In the genomic region with DNA sequence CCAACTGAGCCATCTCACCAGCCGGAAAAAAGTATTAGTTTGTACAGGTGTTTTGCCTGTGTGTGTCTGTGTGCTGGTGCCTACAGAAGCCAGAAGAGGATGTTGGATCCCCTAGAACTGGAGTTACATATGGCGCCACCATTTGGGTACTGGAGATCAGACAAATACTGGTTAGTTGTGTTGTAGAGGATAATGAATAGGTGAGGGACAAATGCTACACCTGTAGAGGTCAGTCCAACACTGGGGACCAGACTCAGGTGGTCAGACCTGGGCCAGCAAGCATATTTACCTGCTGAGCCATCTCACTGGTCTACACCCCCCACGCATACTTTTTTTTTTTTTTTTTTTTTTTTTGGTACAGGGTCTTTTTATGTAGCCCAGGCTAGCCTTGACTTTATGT, we compare ENCODE assay signal across 21 mouse cellular contexts. TPM values are rescaled to one million over a fixed set of nuclear protein-coding genes. Genes with fewer than 3 reads are reported as not detected.
DNase-seq lines count a peak whose midpoint lies in the region; ATAC-seq lines count a peak whose summit lies in the region.
"Had no signal": no experiment of that assay in that cellular context is flagged by ENCODE, and none has a peak within 500 bp of the region (broad histone marks: within the 10 kb centered on the region; RNA-seq: fewer than 3 reads in every experiment).

No protein-coding gene starts in this region.

- 92% methylated on average over 3 of the region's 3 CpGs for WGBS in kidney, embryonic 15.5 days

- H3K9ac ChIP-seq in kidney, embryonic 15.5 days, result no peak overlapping the region
- H3K9ac ChIP-seq: hindbrain, embryonic 14.5 days; liver, embryonic 15.5 days; lung, embryonic 15.5 days; midbrain, embryonic 15.5 days; neural tube, embryonic 15.5 days had no signal

- peaks cover 64% of the 10 kb centered on the region for H3K36me3 ChIP-seq in kidney, embryonic 15.5 days

- H3K9me3 ChIP-seq in kidney, embryonic 15.5 days (replicated peaks), result no peaks in the 10 kb centered on the region
- H3K9me3 ChIP-seq: forebrain, embryonic 10.5 days; limb, embryonic 10.5 days; liver, embryonic 15.5 days; lung, embryonic 15.5 days; midbrain, embryonic 15.5 days; neural tube, embryonic 15.5 days had no signal

- peaks cover 36% of the 10 kb centered on the region for H3K4me1 ChIP-seq in kidney, embryonic 15.5 days

- no peak overlapping the region for H3K4me2 ChIP-seq in kidney, embryonic 15.5 days
- H3K4me2 ChIP-seq: hindbrain, embryonic 14.5 days; liver, embryonic 15.5 days; lung, embryonic 15.5 days; midbrain, embryonic 15.5 days; neural tube, embryonic 15.5 days had no signal

- no peak overlapping the region for H3K4me3 ChIP-seq in kidney, embryonic 15.5 days (replicated peaks)
- H3K4me3 ChIP-seq: forebrain, embryonic 10.5 days; heart, adult 2 months; left cerebral cortex, adult 2 months; limb, embryonic 10.5 days; liver, embryonic 15.5 days; lung, embryonic 15.5 days; midbrain, embryonic 15.5 days; neural tube, embryonic 15.5 days had no signal

- H3K27ac ChIP-seq in kidney, embryonic 15.5 days, result peak overlapping the region; percentile 42
- H3K27ac ChIP-seq: forebrain, embryonic 10.5 days; hindbrain, embryonic 14.5 days; left cerebral cortex, adult 2 months; limb, embryonic 10.5 days; neural tube, embryonic 15.5 days had no signal

- H3K27me3 ChIP-seq in kidney, embryonic 15.5 days, result no peaks in the 10 kb centered on the region
- H3K27me3 ChIP-seq: liver, embryonic 15.5 days; lung, embryonic 15.5 days; midbrain, embryonic 15.5 days; neural tube, embryonic 15.5 days had no signal

- no peak for DNase-seq in kidney, adult 9 months
- peak; percentile 36 for DNase-seq in A20 (ENCODE audit: low read depth, low spot score)
- peak; percentile 58 for DNase-seq in ES-CJ7 (ENCODE audit: low read depth, low spot score)
- peak; percentile 30 for DNase-seq in naive thymus-derived CD4-positive, alpha-beta T cell, adult 2 months (ENCODE audit: low read depth)
- no peak for DNase-seq in adrenal gland, adult (ENCODE audit: inconsistent age in 2 of 2, low spot score in 1 of 2)
- DNase-seq: adrenal gland, postnatal 36 days; gastrocnemius, postnatal 25 days; heart, postnatal 36 days; liver had no signal

- no peak for ATAC-seq in kidney, embryonic 15.5 days (replicated peaks; ENCODE audit: low FRiP score)
- ATAC-seq in CD4-positive, CD25-positive, alpha-beta regulatory T cell, adult 4 months, result no peak
- ATAC-seq: inflammation-experienced regulatory T-cells, adult 6 months; midbrain, embryonic 15.5 days had no signal

RNA-seq across cellular contexts. Expression of gene Srsf3, which starts 14.4 kb away (rescaled TPM):
- 605 and 671 TPM in 2 replicates for polyA plus RNA-seq in kidney, embryonic 15.5 days (2015; fragmentation: Nextera tagmentation; extraction: Ambion mirVana)
- polyA plus RNA-seq in CD4-positive, CD25-positive, alpha-beta regulatory T cell, adult 4 months (2017; shearing (Covaris generic)), result 100 to 1,000 TPM; 232 to 397 TPM

RNA-seq across cellular contexts. Expression of gene Stk38, which starts 39.1 kb away (rescaled TPM):
- polyA plus RNA-seq in kidney, embryonic 15.5 days (2015; fragmentation: Nextera tagmentation; extraction: Ambion mirVana), result 98.5 and 105 TPM in 2 replicates
- 100 to 1,000 TPM; 223 to 306 TPM for polyA plus RNA-seq in CD4-positive, CD25-positive, alpha-beta regulatory T cell, adult 4 months (2017; shearing (Covaris generic))

RNA-seq across cellular contexts. Expression of gene Cdkn1a, which starts 43.9 kb away (rescaled TPM):
- polyA plus RNA-seq in kidney, embryonic 15.5 days (2015; fragmentation: Nextera tagmentation; extraction: Ambion mirVana), result 62.2 and 79.3 TPM in 2 replicates
- polyA plus RNA-seq in CD4-positive, CD25-positive, alpha-beta regulatory T cell, adult 4 months (2017; shearing (Covaris generic)), result 1 to 10 TPM; 2.5 to 4.6 TPM

Comparison
In these comparisons a context has a peak if more than half of its experiments do, and no peak if none do; other contexts are left out.
1. DNase-seq: peak in A20 (single experiment), ES-CJ7 (single experiment) and naive thymus-derived CD4-positive, alpha-beta T cell, adult 2 months (single experiment); none in kidney, adult 9 months (single experiment) and adrenal gland, adult (0 of 2).
2. RNA of gene Cdkn1a, which starts 43.9 kb away (polyA plus RNA-seq): 62.2 to 79.3 TPM in kidney, embryonic 15.5 days; 2.5 to 4.6 TPM in CD4-positive, CD25-positive, alpha-beta regulatory T cell, adult 4 months; every median in the first group is over 10 times any median in the second.